Mouse (Mus musculus) monocyte, adult 2 months (primary cell): Measurements from ENCODE around the gene Sgsh.

Experiments used
- DNase-seq, 2 experiments: peaks; one replicate each; pipeline ENCODE4 v3.0.0; 2022; ENCODE audit warnings: low spot score in 2 of 2, low read depth in 1 of 2

Sgsh gene

DNA sequence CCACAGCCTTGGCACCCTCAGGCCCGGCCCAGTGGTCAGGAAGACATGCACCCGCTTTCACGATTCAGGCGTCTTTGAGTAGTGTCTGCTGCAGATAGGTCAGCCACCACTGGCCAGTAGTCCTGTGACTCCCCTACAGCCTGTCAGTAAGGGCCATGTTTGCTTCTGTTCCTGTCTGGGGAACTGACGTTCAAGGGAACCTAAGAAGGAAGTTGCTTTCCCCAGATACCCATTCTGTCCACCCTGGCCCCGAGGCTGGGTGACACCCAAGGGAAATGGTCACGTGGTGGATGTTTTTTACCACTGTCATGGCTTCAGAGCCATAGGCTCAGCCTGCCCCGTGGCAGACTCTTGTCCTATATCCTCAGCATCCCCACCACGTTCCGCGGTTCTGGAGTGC is 22.0 kb upstream of the Sgsh start:
- peak in 1 of 2 experiments; percentile 26 for DNase-seq

DNA sequence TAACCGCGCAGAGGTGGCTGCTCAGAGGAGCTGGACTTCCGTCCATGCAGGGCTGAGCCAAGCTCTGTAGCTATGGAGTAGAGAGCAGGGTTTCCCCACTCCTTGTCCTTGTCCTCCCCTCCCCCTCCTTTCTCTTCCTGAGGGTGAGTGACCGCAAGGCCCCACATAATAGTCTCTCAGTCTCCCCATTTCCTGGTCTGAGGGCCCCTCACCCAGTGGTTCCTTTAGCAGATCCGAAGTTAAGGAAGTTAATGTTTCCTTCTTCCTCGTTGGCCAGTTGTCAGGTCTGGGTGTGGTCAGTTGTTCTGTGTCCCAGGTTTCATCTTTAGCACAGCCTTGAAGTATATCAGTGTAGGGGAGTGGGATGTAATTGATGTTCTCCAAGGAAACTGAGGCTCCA is 20.1 kb upstream of the Sgsh start:
- no peak for DNase-seq

DNA sequence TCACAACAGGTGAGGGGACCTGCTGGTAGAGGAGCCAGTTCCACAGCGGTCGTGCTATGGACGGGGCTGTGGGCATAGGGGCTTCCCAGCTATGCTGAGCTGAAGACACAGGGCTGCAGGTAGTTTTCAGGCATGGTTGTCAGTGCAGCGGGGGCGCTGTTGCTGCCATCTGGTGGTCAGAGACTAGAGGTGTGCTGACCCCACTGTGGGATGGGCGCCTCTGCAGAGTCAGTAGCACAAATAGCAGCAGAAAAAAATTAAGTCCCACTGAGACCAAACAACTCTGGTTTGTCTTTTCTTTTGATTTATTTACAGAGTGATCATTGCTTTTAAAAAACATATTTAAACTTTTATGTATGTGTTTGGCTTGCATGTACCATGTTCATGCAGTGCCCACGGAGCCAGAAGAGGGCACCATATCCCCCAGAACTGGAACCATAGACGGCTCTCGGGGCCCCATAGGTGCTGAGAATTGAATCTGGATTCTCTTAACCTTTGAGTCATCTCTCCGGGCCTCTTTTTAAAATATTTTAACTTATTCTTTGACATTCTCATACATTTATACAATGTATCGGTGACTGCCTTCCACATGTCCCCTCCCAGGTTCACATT is 8.3 kb upstream of the Sgsh start:
- DNase-seq = peak in 1 of 2 experiments; percentile 52

DNA sequence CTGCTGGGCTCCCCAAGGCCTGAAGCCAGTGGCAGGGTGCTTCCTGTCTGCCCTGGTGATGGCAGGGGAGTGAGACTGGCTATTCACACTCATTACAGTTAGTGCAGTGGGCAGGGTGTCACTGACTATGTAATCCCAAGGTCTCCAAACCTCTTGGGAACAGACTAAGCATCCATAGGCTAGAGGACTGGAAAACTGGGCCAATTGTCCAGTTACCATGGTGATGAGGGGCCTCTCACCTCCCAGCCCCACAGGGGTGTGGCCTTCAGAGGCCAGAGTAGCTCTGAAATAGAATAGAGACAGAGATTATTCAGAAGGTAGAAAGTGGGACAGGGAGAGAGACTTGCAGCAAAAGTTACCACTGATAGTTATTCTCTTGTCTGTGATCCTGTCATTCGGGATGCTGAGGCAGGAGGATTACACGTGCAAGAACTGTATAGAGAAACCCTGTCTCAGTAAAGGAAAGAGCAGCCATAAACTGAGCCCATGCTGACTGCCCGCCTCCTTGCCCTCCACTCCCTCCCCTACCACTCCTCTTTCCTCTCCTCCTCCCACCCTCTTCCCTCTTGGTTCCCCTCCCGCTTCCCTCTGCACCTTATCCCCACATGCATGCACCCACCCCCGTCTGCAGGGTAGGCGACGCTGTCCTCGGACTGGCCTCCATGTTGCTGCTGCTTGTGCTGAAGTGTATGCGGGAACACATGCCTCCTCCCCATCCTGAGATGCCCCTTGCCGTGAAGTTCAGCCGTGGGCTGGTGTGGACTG is 7.6 kb upstream of the Sgsh start:
- no peak for DNase-seq

DNA sequence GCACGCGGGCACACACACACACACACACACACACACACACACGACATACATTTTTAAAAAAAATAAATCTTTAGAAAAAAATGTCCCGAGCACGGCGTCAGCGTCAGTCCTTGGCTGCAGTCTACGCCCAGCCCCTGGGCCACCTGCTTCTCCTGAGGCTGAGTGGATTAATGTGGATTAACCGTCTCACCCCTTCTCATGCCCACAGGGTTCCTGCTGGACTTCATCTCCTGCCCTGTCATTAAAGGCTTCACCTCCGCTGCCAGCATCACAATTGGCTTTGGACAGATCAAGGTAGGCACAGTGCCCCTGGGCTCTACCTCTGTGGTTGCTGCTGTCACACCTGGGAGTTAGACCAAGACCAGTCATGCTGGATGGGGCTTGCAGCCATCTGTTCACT is 3.8 kb upstream of the Sgsh start:
- no peak for DNase-seq

DNA sequence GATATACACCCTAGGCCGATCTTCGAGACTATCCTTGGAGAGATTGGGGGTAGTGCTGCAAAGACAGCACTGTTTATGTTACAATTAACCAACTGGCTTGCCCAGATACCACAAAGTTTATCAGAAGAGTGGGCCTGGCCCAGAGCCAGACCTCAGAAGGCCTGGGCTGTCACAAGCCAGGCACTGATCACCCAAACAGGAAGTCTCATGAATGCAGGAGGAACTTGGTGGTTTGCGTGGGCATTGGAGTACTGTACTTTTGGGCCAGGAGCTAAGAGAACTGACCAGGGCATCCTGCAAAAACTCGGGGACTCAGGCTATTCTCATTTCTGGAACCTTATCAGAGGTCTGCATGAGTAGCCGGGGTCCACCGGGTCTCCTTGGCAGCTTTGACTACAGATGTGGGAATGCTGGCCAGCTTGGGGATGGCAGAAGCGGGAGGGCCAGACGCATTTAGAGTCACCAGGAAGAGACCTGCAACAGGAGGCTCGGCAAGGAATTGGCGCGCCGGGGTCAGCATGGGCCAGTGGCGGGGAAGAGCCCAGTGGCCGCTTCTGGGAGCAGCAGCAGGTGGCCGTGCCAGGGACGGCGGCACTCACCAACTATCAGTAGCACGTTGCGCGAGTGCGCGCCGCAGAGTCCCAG is 416 bp downstream of the Sgsh start:
- peak; percentile 52 to 67 for DNase-seq

GRCm38 (mm10) chr11:119353946-119354345 is 1.4 kb downstream of the Sgsh start:
- no peak for DNase-seq

GRCm38 (mm10) chr11:119352113-119352512 is 3.2 kb downstream of the Sgsh start:
- no peak for DNase-seq

DNA sequence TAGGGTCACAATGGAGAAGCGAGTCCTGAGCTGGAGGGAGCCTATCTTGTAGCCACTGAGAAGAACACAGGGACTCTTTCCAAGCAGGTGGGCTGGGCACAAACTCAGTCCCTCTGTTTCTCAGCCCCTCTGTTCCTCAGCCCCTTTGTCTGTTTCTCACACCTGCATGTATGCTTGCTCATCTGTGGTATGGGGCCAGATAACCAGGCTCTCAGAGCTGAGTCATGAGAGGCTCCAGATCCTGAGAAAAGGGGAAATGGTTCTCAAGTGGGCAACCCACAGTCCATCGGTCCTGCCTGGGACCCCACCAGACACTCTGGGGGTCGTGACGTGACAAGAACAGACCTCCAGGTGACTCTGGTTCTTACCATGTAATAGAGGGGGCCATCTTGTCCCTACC is 8.2 kb downstream of the Sgsh start:
- no peak for DNase-seq

- no peak for DNase-seq
These were observed 10.5 kb downstream of the Sgsh start for GRCm38 (mm10) chr11:119344865-119345264.

DNA sequence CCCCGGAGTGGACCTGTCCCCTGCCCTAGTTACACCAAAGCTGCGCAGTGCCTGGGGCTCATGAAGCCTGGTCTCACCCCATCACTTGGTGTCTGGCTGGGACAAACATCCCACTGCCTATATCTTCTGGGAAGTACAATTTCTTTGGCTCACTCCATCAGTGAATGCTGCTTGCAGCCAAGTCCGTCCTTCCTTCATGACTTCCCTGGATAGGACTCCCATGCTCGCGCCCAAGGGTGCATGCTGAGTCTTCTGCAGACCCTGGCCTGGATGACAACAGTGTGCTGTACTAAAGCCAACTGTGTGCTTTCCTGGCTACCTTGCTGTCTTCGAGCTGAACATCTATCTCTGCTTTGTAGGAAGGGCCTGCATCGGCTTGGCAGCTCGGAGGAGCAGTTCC is 11.2 kb downstream of the Sgsh start:
- no peak for DNase-seq

- DNase-seq = peak in 1 of 2 experiments; percentile 62
These were observed 15.7 kb downstream of the Sgsh start for GRCm38 (mm10) chr11:119339637-119340036.

GRCm38 (mm10) chr11:119339179-119339578 is 16.2 kb downstream of the Sgsh start:
- DNase-seq = no peak

DNA sequence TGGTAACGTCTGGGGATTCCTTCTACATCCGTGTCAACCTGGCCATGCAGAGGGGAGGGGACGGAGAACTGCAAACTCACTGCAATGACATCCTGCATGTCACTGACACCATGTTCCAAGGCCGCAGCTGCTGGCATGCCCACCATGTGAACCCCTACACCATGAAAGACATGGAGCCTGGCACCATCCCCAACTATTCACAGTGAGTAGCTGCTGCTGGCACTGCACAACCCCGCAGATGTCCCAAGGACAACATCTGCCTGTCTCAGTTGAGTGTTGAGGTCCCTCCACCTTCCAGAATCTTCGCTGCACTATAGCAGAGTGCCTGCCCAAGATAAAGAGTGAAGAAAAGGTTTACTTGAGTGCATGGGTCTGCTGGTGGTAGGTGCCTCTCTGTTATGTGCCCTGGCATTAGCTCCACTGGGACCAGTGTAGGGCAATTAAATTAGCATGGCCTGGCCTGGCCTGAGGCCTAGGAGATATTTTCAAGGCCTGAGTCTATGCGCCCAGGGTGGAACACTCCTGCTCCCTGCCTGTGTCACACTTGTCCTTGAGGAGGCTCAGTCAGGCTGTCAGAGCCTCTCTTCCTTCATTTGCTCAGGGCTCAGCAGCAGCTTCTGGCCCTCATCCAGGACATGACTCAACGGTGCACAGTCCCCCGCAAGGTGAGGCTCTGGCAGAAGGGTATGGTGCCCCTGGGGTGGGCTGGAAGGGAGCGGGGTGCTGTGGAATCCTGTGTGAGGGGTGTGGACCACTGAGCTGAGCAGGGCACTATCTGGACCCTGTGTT is 16.9 kb downstream of the Sgsh start:
- DNase-seq = no peak

- DNase-seq = no peak
These were observed 23.4 kb downstream of the Sgsh start for GRCm38 (mm10) chr11:119331970-119332369.

GRCm38 (mm10) chr11:119330592-119330991 is 24.7 kb downstream of the Sgsh start:
- no peak for DNase-seq

- DNase-seq = no peak
These were observed 30.3 kb downstream of the Sgsh start for GRCm38 (mm10) chr11:119325068-119325467.

- DNase-seq = no peak
These were observed 32.8 kb downstream of the Sgsh start for GRCm38 (mm10) chr11:119322521-119322920.

DNA sequence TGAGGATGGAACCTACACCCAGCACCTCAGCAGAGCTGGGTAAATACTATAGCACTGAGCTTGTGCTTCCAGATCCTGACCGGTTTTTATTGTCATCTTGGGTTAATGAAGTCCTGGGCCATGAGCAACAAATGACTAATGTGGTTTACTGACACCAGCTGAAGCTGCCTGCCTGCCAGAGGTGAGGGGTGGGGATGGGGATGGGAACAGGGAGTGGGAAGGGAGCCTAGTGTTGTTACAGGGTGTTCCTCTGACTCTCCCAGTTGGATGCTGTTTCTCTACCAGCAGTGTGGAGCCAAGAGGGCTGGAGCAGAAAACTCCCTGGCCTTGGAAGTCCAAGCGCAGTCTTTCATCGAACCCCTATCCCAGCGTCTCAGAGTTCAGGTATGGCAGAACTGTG is 38.6 kb downstream of the Sgsh start:
- DNase-seq = no peak

DNA sequence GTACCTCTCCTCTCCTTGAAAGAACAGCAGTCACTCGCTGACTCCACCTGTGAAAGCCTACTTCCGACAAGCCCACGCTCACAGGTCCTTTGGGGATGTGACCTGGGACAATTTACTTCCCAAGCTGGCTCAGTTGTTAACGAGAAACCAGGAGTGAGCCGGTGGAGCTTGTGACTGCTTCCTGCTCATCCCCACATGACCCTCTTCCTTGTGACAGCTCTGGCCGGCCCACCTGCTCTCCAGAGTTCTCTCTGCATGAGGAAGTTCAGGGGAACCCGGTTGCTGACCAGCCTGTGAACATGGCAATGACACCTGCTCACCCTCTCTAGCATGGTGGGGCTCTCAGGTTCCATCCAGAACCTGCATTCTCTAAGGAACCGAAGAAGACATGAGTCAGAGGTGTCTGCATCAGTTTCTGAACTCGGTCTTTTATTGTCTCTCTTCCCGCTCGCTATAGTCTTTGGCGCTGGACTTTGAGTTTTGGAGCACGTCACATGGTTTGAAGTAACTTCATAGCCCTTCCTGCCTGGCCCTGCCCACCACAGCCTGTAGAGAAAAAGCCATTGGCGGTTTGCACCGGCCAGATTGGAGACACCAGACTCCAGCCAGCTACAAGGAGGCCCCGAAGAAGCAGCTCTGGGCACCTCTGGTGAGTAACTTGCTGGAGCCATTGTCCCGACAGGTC is 40.9 kb downstream of the Sgsh start:
- no peak for DNase-seq

- no peak for DNase-seq
These were observed 44.7 kb downstream of the Sgsh start for GRCm38 (mm10) chr11:119310621-119311020.
